Mouse (Mus musculus): ENCODE measurements around the gene Allc. TPM values are rescaled to one million over a fixed set of nuclear protein-coding genes. Genes with fewer than 3 reads are reported as not detected.

Allc gene
- polyA plus RNA-seq, 1 experiment from 2014 or later, result not detected

DNA sequence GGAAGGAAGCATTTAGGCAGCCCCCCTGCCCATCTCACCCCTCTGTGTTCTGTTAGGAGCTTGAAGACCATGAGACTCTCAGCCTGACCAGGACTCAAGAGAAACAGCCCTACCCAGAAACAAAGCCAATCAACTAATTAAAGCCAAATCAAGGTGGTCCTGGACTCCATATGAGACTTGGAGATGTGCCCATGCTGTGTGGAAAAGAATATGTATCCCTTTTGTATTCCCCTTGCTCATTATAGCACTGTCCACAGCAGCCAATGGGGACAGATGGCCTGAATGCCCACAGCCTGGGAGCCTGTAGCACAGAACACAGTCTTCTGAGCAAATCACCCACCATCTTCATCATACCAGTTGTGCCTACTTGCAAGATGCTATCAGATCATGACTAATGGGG lies 14.5 kb upstream of the Allc start:
- Histone ChIP-seq H3K9ac (replicated peaks) (no peak overlapping the region), H3K4me1 (ENCODE audit: insufficient read depth) (no peaks in the 10 kb centered on the region), H3K4me2 (ENCODE audit: low read depth, low read length) (no peak overlapping the region), H3K4me3 (ENCODE audit: low read depth, low read length) (no peak overlapping the region), H3K27ac (ENCODE audit: low read depth) (no peak overlapping the region), H3K9me3 (ENCODE audit: low read length) (no peaks in the 10 kb centered on the region), H3K27me3 (ENCODE audit: insufficient read depth, low read length) (no peaks in the 10 kb centered on the region), H3K36me3 (replicated peaks; ENCODE audit: insufficient read depth, low read length) (no peaks in the 10 kb centered on the region)
- no peak for TF ChIP-seq CTCF (IDR thresholded peaks at IDR 0.05; ENCODE audit: low read depth)
- no peak for TF ChIP-seq EP300 (IDR thresholded peaks at IDR 0.05; ENCODE audit: low read depth)
- no peak for ATAC-seq
- DNase-seq, result no peak

GRCm38 (mm10) chr12:28590428-28590827 lies 8.1 kb upstream of the Allc start:
- ATAC-seq (no peak), DNase-seq (no peak)
- H3K27me3 ChIP-seq (ENCODE audit: insufficient read depth, low read length), result no peaks in the 10 kb centered on the region
- no peak overlapping the region for H3K9ac ChIP-seq (replicated peaks)
- H3K36me3 ChIP-seq (replicated peaks; ENCODE audit: insufficient read depth, low read length), result no peaks in the 10 kb centered on the region
- no peaks in the 10 kb centered on the region for H3K4me1 ChIP-seq (ENCODE audit: insufficient read depth)
- H3K4me3 ChIP-seq (ENCODE audit: low read depth, low read length), result no peak overlapping the region
- 0 out of 2 replicates have a peak overlapping the region, but pooled peaks have one; percentile 15 for H3K4me2 ChIP-seq (ENCODE audit: low read depth, low read length)
- 41% methylated on average over 13 of the region's 13 CpGs for WGBS (ENCODE audit: insufficient replicate concordance)
- no peaks in the 10 kb centered on the region for H3K9me3 ChIP-seq (ENCODE audit: low read length)
- H3K27ac ChIP-seq (ENCODE audit: low read depth), result no peak overlapping the region
- no peak for TF ChIP-seq CTCF (IDR thresholded peaks at IDR 0.05; ENCODE audit: low read depth)
- no peak for TF ChIP-seq EP300 (IDR thresholded peaks at IDR 0.05; ENCODE audit: low read depth)

DNA sequence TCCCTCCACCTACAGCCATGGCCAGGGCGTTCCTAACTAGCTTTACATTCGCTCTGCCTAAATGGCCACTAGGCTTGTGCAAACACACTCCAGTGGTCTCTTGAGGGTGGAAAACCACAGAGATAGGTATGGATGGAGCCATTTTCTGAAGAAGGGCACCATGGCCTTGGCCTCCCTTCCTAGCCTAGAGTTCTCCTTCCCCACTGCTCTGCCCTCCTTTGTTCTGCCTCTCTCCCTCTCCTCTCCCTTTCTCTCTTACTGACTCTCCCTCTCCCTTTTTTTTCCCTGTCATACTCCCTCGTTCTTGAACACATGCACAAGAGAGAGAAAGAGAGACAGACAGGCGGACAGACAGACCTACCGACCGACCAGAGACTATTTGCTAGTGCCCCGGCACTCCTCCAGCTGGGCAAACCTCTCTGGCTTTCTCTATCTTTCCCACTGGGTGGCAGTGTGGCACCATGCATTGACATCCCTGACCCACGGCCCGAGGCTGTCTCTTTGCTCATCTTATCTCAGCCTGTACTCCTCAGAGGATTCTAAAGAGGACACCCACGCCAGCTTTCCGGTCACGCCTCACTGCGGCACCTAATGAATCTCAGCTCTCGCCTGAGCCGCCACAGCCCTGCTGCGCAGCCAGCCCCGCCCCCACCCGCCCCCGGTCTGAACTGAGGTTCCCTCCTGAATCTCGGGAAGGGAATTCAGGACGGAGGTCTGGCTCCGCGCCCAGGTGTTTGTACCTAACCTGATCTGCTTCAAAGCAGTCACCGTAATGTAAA lies 7.0 kb upstream of the Allc start:
- TF ChIP-seq EP300 (IDR thresholded peaks at IDR 0.05; ENCODE audit: low read depth) (no peak), CTCF (IDR thresholded peaks at IDR 0.05; ENCODE audit: low read depth) (peak; percentile 92)

GRCm38 (mm10) chr12:28587949-28588348 lies 5.6 kb upstream of the Allc start:
- DNase-seq, result no peak
- H3K9me3 ChIP-seq (ENCODE audit: low read length), result no peaks in the 10 kb centered on the region
- H3K4me3 ChIP-seq (ENCODE audit: low read depth, low read length), result no peak overlapping the region
- no peaks in the 10 kb centered on the region for H3K27me3 ChIP-seq (ENCODE audit: insufficient read depth, low read length)
- H3K4me2 ChIP-seq (ENCODE audit: low read depth, low read length), result no peak overlapping the region
- H3K27ac ChIP-seq (ENCODE audit: low read depth), result no peak overlapping the region
- no peak overlapping the region for H3K9ac ChIP-seq (replicated peaks)
- 82% methylated on average over 6 of the region's 6 CpGs for WGBS (ENCODE audit: insufficient replicate concordance)
- no peaks in the 10 kb centered on the region for H3K4me1 ChIP-seq (ENCODE audit: insufficient read depth)
- no peak for ATAC-seq
- no peak for TF ChIP-seq EP300 (IDR thresholded peaks at IDR 0.05; ENCODE audit: low read depth)
- no peak for TF ChIP-seq CTCF (IDR thresholded peaks at IDR 0.05; ENCODE audit: low read depth)
- no peaks in the 10 kb centered on the region for H3K36me3 ChIP-seq (replicated peaks; ENCODE audit: insufficient read depth, low read length)

More for the DNA sequence above, 7.0 kb upstream of the Allc start:
- no peaks in the 10 kb centered on the region for H3K9me3 ChIP-seq (ENCODE audit: low read length)
- no peak overlapping the region for H3K27ac ChIP-seq (ENCODE audit: low read depth)
- H3K4me2 ChIP-seq (ENCODE audit: low read depth, low read length), result peak overlapping the region; percentile 57
- H3K9ac ChIP-seq (replicated peaks), result no peak overlapping the region
- 9% methylated on average over 24 of the region's 24 CpGs for WGBS (ENCODE audit: insufficient replicate concordance)
- H3K36me3 ChIP-seq (replicated peaks; ENCODE audit: insufficient read depth, low read length), result no peaks in the 10 kb centered on the region
- peak; percentile 89 for ATAC-seq
- no peaks in the 10 kb centered on the region for H3K27me3 ChIP-seq (ENCODE audit: insufficient read depth, low read length)
- peak overlapping the region; percentile 25; the same call in 1 of the 2 replicates for H3K4me3 ChIP-seq (ENCODE audit: low read depth, low read length)
- H3K4me1 ChIP-seq (ENCODE audit: insufficient read depth), result no peaks in the 10 kb centered on the region
- peak; percentile 79 for DNase-seq

- no peak for TF ChIP-seq EP300 (IDR thresholded peaks at IDR 0.05; ENCODE audit: low read depth)
- TF ChIP-seq CTCF (IDR thresholded peaks at IDR 0.05; ENCODE audit: low read depth), result no peak
- WGBS (ENCODE audit: insufficient replicate concordance), result 51% methylated on average over 3 of the region's 3 CpGs
- no peaks in the 10 kb centered on the region for H3K9me3 ChIP-seq (ENCODE audit: low read length)
- DNase-seq (no peak), ATAC-seq (no peak)
- H3K27me3 ChIP-seq (ENCODE audit: insufficient read depth, low read length), result no peaks in the 10 kb centered on the region
- no peak overlapping the region for H3K4me2 ChIP-seq (ENCODE audit: low read depth, low read length)
- H3K36me3 ChIP-seq (replicated peaks; ENCODE audit: insufficient read depth, low read length), result no peaks in the 10 kb centered on the region
- no peaks in the 10 kb centered on the region for H3K4me1 ChIP-seq (ENCODE audit: insufficient read depth)
- no peak overlapping the region for H3K9ac ChIP-seq (replicated peaks)
- no peak overlapping the region for H3K4me3 ChIP-seq (ENCODE audit: low read depth, low read length)
- H3K27ac ChIP-seq (ENCODE audit: low read depth), result no peak overlapping the region
Measured at GRCm38 (mm10) chr12:28584036-28584435, 1.7 kb upstream of the Allc start.

DNA sequence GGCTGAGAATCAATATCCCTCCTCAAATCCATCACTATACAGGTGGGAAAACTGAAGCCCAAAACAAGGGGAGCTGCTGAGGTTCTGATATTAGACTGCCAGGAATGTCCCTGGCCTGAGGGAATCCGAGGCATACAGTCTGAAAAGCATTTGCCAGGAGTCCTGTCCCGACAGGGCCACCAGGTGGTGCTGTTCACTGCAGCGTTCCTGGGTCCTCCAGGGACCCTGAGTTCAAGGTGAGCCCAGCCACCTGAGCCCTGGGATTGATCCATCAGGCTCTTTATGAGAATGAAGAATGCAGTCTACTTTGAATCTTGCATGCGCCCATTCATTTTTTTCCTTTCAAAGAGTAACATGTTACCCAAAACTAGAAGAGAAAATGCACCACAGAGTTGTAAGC lies 3.2 kb downstream of the Allc start:
- H3K9ac ChIP-seq (replicated peaks), result no peak overlapping the region
- DNase-seq (peak; percentile 32), ATAC-seq (no peak)
- no peak overlapping the region for H3K4me2 ChIP-seq (ENCODE audit: low read depth, low read length)
- no peaks in the 10 kb centered on the region for H3K9me3 ChIP-seq (ENCODE audit: low read length)
- TF ChIP-seq CTCF (IDR thresholded peaks at IDR 0.05; ENCODE audit: low read depth) (peak; percentile 61), EP300 (IDR thresholded peaks at IDR 0.05; ENCODE audit: low read depth) (no peak)
- H3K27me3 ChIP-seq (ENCODE audit: insufficient read depth, low read length), result no peaks in the 10 kb centered on the region
- no peaks in the 10 kb centered on the region for H3K36me3 ChIP-seq (replicated peaks; ENCODE audit: insufficient read depth, low read length)
- no peak overlapping the region for H3K27ac ChIP-seq (ENCODE audit: low read depth)
- 42% methylated on average over 4 of the region's 4 CpGs for WGBS (ENCODE audit: insufficient replicate concordance)
- no peaks in the 10 kb centered on the region for H3K4me1 ChIP-seq (ENCODE audit: insufficient read depth)
- H3K4me3 ChIP-seq (ENCODE audit: low read depth, low read length), result no peak overlapping the region

All from liver, postnatal 0 days (tissue).